Mouse (Mus musculus) spleen, adult 18-20 months (tissue): ENCODE measurements around the gene Nup62cl.

Experiments used
- DNase-seq, 2 experiments: peaks; one replicate each; pipeline ENCODE4 v3.0.0; 2022; ENCODE audit warnings: mixed read lengths in 2 of 2

The Nup62cl gene

DNA sequence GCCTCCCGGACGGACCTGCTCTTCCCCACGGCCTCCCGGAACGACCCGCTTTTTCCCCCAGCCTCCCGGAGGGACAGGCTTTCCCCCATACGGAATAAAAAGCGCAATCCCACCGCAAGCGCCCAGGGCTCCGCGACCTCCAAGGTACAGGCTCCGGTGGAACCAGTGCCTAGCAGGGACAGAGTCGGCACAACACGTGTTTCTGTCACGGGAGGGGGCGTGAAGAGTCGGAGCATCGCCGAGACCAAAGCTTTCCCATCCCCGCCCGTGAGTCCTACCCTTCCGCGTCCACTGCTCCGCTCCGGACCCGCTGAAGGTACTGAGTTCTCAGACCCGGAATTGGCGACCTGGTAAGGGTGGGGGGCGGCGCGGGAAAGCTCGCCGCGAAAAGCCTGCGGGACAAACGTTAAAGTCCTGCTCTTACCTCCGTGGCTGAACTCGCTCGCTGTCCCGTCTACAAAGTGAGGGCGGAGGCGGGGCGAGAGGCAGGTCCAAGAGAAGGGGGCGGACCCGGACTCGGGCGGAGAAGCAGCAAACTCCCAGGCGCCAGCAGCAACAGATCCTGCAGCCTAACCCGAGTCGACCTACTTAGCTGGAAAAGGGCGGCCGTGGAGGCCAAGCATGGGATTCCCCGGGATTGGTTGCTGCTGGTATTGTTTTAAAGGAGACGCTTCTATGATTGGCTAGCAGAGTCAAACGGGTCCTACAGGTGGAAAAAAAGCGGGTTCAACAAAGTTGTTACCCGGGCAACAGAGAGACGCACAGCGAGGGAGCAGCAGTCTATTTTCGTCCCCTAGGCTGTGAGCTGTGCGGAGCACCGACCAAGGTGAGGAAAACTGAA, at the start of gene Nup62cl, which contains the start of gene Pih1h3b:
Gene Nup62cl (minus strand): TSS at position 578 of the 841 bp plus-strand sequence.
Gene Pih1h3b (plus strand): TSS at position 745 of the 841 bp plus-strand sequence.
- DNase-seq: no peak

DNA sequence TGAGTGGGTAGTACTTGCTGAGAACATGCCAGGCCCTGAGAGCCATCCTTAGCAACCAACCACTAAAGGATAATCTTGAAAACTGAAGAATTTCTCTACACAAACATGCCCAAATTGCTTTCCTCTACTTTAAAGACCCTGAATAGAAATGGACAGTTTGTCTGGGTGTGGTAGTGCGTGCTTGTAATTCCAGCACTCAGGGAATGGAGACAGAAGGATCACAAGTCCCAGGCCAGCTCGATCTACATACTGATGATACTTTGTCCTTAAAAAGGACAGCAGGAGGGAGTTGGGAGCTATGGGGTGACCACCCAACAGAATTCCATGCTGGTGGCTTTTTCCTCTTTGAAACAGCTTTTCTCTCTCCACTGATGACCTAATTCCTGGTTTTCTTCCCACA, 31.6 kb upstream of the Nup62cl start:
- no peak for DNase-seq

DNA sequence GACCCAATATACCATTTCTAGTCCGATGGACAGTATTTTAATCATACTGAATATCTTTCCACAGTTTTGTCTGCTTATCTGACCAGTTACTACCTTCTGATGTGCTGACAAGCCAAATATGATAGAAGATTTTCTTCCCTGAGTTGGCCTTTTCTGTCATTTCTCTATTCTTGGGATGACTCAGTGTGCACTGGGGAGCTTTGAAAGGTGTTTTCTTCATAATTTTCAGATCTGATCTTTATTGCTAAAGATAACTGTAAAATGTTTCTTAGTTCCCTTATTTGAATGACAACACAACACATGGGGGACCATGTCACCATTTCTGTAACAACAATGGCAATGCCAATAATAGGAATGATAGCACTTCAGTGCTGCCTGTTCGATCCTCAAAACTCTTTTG, 20.0 kb upstream of the Nup62cl start:
- no peak for DNase-seq

DNA sequence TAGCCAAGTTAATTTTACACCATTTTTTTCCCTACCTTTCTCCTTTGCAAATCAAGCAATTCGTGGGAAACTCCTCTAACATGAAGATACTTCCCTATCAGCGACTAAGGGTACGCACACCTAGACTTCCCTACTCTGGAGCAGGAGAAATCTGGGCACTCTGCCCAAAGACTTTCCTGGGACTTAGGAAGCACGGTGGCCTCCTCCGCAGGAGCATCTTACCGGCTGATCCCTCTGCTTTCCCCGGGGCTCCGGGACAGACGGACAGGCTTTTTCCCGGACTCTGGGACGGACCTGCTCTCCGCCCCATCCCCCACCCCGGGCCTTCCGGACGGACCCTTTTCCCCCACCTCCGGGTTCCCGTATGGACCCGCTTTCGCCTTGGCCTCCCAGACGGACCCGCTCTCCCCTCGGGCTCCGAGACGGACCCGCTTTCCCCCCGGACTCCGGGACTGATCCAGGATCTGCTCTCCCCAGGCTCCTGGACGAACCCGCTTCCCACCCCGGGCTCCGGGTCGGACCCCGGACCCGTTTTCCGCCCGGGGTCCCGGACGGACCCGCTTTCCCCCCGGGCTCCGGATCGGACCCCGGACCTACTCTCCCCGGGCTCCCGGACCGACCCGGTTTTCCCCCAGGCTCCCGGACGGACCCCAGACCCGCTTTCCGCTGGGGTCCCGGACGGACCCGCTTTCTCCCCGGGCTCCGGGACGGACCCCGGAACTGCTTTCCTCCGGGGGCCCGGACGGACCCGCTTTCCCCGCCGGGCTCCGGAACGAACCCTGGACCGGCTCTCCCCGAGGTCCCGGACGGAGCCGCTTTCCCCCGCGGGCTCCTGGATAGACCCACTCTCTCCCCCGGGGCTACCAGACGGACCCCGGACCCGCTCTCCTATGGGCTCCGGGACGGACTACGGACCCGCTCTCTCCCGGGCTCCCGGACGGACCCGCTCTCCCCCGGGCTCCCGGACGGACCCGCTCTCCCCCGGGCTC, 1.3 kb downstream of the Nup62cl start:
- no peak for DNase-seq

DNA sequence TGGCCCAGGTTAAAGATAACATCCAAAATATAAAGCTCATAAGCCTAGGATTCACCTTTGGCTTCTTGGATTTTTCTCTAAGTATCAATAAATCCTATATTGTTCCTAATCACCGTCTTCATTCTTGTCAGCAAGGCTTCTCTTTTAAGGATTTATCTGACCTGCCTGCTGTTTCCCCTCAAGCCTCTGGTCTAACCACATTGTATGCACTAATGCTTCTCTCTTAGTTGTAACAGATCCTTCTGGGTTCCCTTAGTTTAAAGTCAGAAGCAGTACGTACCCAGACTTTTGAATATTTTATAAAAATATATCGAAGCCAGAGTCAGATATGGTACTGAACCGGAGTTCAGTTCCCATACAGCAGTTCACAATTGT, 63.8 kb downstream of the Nup62cl start:
- no peak for DNase-seq

DNA sequence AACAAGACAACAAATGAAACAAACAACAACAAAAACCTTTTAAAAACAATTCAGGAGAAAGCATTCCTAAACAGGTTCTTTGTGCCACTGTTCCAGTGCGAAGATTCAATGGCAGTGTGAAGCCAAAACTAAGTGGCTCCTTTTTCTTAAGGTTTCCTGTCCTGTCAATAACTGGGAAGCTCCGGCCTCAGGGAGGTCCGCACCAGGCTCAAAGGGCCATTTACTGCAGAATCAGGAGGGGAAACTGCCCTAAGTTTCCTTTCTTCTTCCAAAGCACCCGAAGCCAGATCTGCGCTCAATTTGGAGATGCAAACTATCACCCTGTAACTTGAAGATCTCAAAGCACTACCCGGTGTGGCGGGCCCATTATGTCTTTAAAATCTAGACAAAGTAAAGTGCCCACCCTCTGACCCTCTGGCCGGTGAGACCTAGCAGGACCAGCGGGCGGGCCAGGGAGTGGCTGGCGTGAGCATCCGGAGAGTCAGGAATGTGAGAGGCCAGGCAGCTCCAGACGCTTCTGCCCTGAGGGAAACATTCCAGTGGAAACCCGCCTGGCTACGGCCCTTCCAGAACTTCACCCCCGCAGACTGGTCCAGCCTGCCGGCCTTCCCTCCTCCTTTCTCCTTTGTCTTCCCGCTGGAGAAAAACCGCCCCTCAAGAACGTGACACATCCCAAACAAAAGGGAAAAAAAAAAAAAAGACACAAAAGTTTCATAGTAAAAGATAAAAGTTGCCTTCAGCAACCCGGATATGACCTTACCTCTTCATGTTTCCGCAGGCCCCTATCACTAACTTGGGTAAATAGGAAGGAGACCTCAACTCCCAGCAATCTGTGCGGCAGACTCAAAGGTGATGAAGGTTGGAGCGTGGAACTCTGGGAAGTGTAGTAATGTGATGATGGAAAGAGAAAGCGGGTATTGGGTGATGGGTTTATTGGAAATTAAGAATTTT, 64.5 kb downstream of the Nup62cl start, which contains the start of gene Rbm41:
Gene Rbm41 (minus strand): TSS at position 856 of the 951 bp plus-strand sequence.
- peak; percentile 9 to 19 for DNase-seq

DNA sequence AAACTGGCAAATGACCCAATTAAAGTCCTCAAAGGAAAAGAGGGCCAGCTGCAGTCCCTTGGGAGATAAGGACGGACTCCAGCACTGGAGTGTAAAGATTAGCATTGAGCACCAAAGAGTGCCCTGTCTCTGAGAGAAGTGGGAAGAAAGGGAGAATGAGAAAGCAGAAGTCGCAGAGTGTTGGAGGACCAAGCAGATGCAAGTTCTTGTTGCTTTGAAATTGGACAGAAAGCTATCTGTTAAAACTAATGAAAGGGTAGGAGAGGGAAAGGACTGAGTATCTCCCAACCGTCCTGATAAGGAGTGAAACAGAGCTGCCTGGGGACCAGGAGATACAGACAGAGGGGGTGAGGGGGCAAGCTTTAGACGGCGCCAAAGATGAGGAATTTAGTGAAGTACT, 80.4 kb downstream of the Nup62cl start:
- DNase-seq: no peak
